Mouse (Mus musculus): ENCODE measurements around the gene A430078G23Rik. TPM values are rescaled to one million over a fixed set of nuclear protein-coding genes. Genes with fewer than 3 reads are reported as not detected.

A430078G23Rik gene
- polyA plus RNA-seq, 1 experiment from 2014 or later = not detected

DNA sequence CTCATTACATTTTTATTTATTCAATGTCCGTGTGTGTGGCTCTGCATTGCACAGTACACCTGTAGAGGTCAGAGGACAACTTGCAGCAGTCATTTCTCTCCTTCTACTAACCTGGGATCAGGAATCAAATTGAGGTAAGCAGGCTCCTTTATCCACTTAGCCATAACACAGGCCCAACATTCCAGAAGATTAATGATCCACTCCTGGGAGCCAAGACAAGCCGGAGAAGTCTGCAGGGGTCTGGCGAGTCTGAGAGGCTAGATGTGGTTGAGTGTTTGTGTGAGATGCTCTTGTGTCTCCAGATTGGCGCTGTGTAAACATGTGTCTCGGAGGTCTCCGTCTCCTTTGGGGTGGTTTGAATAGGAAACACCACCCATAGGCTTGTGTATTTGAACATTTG, 2.5 kb upstream of the A430078G23Rik start:
- H3K4me2 ChIP-seq (ENCODE audit: low read length) = no peak overlapping the region
- H3K27ac ChIP-seq (replicated peaks in 1 of 2; ENCODE audit: control insufficient read depth in 1 of 2, insufficient read depth in 1 of 2, low read depth in 2 of 2, low read length in 2 of 2) = no peak overlapping the region
- no peaks in the 10 kb centered on the region for H3K27me3 ChIP-seq (ENCODE audit: control insufficient read depth, insufficient read depth, low read length)
- no peak overlapping the region for H3K4me3 ChIP-seq (ENCODE audit: control insufficient read depth in 1 of 2, insufficient read depth in 1 of 2, low read depth in 1 of 2, low read length in 2 of 2)
- no peaks in the 10 kb centered on the region for H3K9me3 ChIP-seq (ENCODE audit: control insufficient read depth, low read length)
- H3K36me3 ChIP-seq (ENCODE audit: control insufficient read depth, insufficient read depth, low read length) = no peaks in the 10 kb centered on the region
- ATAC-seq (ENCODE audit: insufficient number of reproducible peaks, insufficient read depth, low FRiP score, low read depth) = no peak
- 59% methylated on average over 6 of the region's 6 CpGs for WGBS
- no peaks in the 10 kb centered on the region for H3K4me1 ChIP-seq (ENCODE audit: control insufficient read depth in 2 of 2, insufficient read depth in 2 of 2, low read length in 2 of 2)
- no peak overlapping the region for H3K9ac ChIP-seq (ENCODE audit: low read length)

DNA sequence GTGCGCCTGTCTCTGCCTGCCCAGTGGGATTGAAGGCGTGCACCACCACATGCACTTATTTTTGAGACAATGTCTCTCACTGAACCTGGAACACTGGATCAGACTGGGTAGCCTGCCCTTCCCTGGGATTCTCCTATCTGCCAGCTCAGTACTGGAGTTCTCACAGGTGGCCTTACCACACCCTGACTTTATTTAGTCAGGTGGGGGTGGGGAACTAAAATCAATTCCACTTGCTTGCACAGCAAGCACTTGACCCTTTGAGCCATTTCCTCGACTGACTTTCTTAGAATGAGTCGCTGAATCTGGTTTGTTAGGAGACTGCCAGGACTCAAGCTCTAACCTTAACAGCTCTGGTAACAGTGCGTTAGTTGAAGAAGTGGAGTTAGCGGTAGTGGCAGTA, 500 bp upstream of the A430078G23Rik start:
- ATAC-seq (ENCODE audit: insufficient number of reproducible peaks, insufficient read depth, low FRiP score, low read depth) = no peak
- WGBS = 72% methylated on average over 6 of the region's 6 CpGs
- Histone ChIP-seq H3K27me3 (ENCODE audit: control insufficient read depth, insufficient read depth, low read length) (no peaks in the 10 kb centered on the region), H3K4me2 (ENCODE audit: low read length) (no peak overlapping the region), H3K9ac (ENCODE audit: low read length) (no peak overlapping the region), H3K36me3 (ENCODE audit: control insufficient read depth, insufficient read depth, low read length) (no peaks in the 10 kb centered on the region), H3K27ac (replicated peaks in 1 of 2; ENCODE audit: control insufficient read depth in 1 of 2, insufficient read depth in 1 of 2, low read depth in 2 of 2, low read length in 2 of 2) (no peak overlapping the region), H3K9me3 (ENCODE audit: control insufficient read depth, low read length) (no peaks in the 10 kb centered on the region), H3K4me1 (ENCODE audit: control insufficient read depth in 2 of 2, insufficient read depth in 2 of 2, low read length in 2 of 2) (no peaks in the 10 kb centered on the region), H3K4me3 (ENCODE audit: control insufficient read depth in 1 of 2, insufficient read depth in 1 of 2, low read depth in 1 of 2, low read length in 2 of 2) (no peak overlapping the region)

DNA sequence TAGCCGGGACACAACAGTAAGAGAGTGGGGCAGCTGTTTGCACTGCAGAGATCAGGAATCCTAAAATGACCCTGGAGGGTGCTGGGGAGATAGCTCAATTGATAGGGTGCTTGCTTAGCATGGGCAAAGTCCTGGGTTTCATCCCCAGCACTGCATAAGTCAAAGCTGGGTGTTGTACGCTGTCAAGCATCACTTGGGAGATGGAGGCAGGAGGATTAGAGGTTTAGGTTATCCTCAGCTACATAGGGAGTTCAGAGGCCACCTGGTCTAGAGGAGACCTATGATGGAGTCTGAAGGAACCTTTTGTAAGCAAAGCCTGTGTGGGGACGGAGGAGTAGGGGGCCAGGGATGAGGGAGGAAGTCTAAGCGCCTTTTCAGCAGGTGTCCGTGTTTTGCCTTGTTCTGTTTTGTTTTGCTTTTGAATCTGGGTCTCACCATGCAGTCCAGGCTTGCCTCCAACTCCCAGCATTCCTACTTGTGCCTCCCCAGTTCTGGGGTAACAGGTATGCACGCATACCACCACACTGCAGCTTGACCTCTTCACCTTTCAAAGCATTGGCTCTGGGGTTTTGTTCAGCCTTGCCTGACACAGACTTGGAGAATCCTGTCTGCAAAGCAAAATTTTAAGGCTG, 712 bp downstream of the A430078G23Rik start:
- Histone ChIP-seq H3K4me1 (ENCODE audit: control insufficient read depth in 2 of 2, insufficient read depth in 2 of 2, low read length in 2 of 2) (no peaks in the 10 kb centered on the region), H3K27me3 (ENCODE audit: control insufficient read depth, insufficient read depth, low read length) (no peaks in the 10 kb centered on the region), H3K9me3 (ENCODE audit: control insufficient read depth, low read length) (no peaks in the 10 kb centered on the region), H3K4me2 (ENCODE audit: low read length) (no peak overlapping the region), H3K9ac (ENCODE audit: low read length) (no peak overlapping the region), H3K4me3 (ENCODE audit: control insufficient read depth in 1 of 2, insufficient read depth in 1 of 2, low read depth in 1 of 2, low read length in 2 of 2) (no peak overlapping the region), H3K27ac (replicated peaks in 1 of 2; ENCODE audit: control insufficient read depth in 1 of 2, insufficient read depth in 1 of 2, low read depth in 2 of 2, low read length in 2 of 2) (no peak overlapping the region), H3K36me3 (ENCODE audit: control insufficient read depth, insufficient read depth, low read length) (no peaks in the 10 kb centered on the region)
- no peak for ATAC-seq (ENCODE audit: insufficient number of reproducible peaks, insufficient read depth, low FRiP score, low read depth)
- 65% methylated on average over 6 of the region's 6 CpGs for WGBS

DNA sequence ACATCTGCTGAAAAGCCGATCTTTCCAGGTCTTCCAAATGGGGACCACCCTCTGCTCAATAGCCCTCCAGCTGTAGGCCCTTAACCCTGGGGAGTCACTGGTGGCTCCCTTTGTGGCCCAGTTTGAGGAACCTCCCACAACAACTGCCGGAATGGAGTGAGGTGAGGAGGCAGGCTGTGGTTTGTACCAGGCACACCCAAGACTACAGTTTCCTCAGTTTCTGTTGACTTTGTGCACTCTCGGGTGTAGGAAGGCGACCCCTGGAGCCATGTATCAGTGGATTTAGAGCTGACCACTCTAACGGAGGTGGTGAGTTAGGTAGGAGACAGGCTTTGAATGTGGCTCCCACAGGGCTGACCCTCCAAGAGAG, 1.2 kb downstream of the A430078G23Rik start:
- no peaks in the 10 kb centered on the region for H3K36me3 ChIP-seq (ENCODE audit: control insufficient read depth, insufficient read depth, low read length)
- no peak overlapping the region for H3K27ac ChIP-seq (replicated peaks in 1 of 2; ENCODE audit: control insufficient read depth in 1 of 2, insufficient read depth in 1 of 2, low read depth in 2 of 2, low read length in 2 of 2)

DNA sequence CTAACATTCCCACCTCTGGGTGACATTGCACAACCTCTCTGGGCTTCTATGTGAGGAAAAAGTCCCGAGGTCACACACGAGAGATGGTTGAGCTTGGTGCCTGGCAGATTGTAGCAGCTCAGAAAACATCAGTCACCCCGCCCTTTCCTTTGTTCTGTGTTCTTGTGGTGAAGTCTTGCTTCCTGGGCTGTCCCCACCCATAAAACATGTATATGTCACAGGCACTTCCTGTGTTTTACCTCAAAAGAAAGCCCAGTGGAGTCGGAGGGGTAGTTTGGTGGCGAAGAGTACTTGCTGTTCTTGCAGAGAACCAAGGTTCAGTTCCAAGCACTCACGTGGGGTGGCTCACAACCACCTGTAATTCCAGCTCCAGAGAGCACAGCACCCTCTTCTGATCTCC, 2.4 kb downstream of the A430078G23Rik start:
- Histone ChIP-seq H3K9ac (ENCODE audit: low read length) (no peak overlapping the region), H3K27me3 (ENCODE audit: control insufficient read depth, insufficient read depth, low read length) (no peaks in the 10 kb centered on the region), H3K9me3 (ENCODE audit: control insufficient read depth, low read length) (no peaks in the 10 kb centered on the region), H3K36me3 (ENCODE audit: control insufficient read depth, insufficient read depth, low read length) (no peaks in the 10 kb centered on the region), H3K4me3 (ENCODE audit: control insufficient read depth in 1 of 2, insufficient read depth in 1 of 2, low read depth in 1 of 2, low read length in 2 of 2) (no peak overlapping the region), H3K27ac (replicated peaks in 1 of 2; ENCODE audit: control insufficient read depth in 1 of 2, insufficient read depth in 1 of 2, low read depth in 2 of 2, low read length in 2 of 2) (no peak overlapping the region), H3K4me2 (ENCODE audit: low read length) (no peak overlapping the region), H3K4me1 (ENCODE audit: control insufficient read depth in 2 of 2, insufficient read depth in 2 of 2, low read length in 2 of 2) (no peaks in the 10 kb centered on the region)
- WGBS = 76% methylated on average over 6 of the region's 6 CpGs
- ATAC-seq (ENCODE audit: insufficient number of reproducible peaks, insufficient read depth, low FRiP score, low read depth) = no peak

More for the DNA sequence above, 1.2 kb downstream of the A430078G23Rik start:
- H3K4me1 ChIP-seq (ENCODE audit: control insufficient read depth in 2 of 2, insufficient read depth in 2 of 2, low read length in 2 of 2) = no peaks in the 10 kb centered on the region
- H3K4me2 ChIP-seq (ENCODE audit: low read length) = no peak overlapping the region
- no peak overlapping the region for H3K9ac ChIP-seq (ENCODE audit: low read length)
- H3K4me3 ChIP-seq (ENCODE audit: control insufficient read depth in 1 of 2, insufficient read depth in 1 of 2, low read depth in 1 of 2, low read length in 2 of 2) = no peak overlapping the region
- no peak for ATAC-seq (ENCODE audit: insufficient number of reproducible peaks, insufficient read depth, low FRiP score, low read depth)
- WGBS = 65% methylated on average over 5 of the region's 5 CpGs
- no peaks in the 10 kb centered on the region for H3K9me3 ChIP-seq (ENCODE audit: control insufficient read depth, low read length)
- H3K27me3 ChIP-seq (ENCODE audit: control insufficient read depth, insufficient read depth, low read length) = no peaks in the 10 kb centered on the region

DNA sequence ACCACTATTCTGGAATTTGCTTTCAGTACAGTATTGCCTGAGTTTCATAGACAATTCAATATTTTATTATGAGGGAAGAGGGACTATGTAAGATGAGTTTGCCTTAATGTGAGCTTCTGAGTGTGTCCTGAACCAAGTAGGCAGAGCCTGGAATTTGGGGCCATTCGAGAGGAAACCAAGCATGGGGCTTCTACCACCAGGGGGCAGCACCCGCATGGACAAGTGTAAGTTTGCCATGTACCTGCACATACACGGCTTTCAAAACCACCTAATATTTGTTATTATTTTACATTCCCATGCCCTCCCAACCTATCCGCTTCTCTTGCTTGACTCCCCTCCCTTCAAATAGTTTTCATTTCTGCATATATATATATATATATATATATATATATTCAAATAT, 4.8 kb downstream of the A430078G23Rik start:
- 8% methylated on average over 4 of the region's 4 CpGs for WGBS
- Histone ChIP-seq H3K4me3 (ENCODE audit: control insufficient read depth in 1 of 2, insufficient read depth in 1 of 2, low read depth in 1 of 2, low read length in 2 of 2) (no peak overlapping the region), H3K4me1 (ENCODE audit: control insufficient read depth in 2 of 2, insufficient read depth in 2 of 2, low read length in 2 of 2) (no peaks in the 10 kb centered on the region), H3K9me3 (ENCODE audit: control insufficient read depth, low read length) (no peaks in the 10 kb centered on the region), H3K36me3 (ENCODE audit: control insufficient read depth, insufficient read depth, low read length) (no peaks in the 10 kb centered on the region), H3K9ac (ENCODE audit: low read length) (no peak overlapping the region), H3K4me2 (ENCODE audit: low read length) (no peak overlapping the region), H3K27ac (replicated peaks in 1 of 2; ENCODE audit: control insufficient read depth in 1 of 2, insufficient read depth in 1 of 2, low read depth in 2 of 2, low read length in 2 of 2) (no peak overlapping the region), H3K27me3 (ENCODE audit: control insufficient read depth, insufficient read depth, low read length) (no peaks in the 10 kb centered on the region)
- no peak for ATAC-seq (ENCODE audit: insufficient number of reproducible peaks, insufficient read depth, low FRiP score, low read depth)

DNA sequence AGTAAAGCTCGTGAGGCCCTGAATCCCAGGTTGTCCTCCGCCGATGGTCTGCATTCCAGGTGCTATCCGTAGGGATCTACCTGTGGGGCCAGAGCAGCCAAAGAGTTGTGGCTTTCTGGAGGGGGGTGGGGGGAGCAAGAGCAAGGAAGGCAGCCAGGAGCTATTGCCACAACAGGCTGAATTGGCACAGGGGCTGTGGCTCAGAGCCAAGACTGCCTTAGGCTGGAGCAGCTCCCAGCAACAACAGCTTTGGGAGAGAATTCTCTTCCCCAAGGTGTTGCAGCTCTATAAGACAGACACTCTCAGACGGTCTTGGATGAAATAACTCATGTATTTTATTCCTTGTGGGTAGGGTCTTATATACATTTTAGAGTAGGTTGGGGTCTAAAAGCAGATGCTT, 13.9 kb downstream of the A430078G23Rik start:
- H3K4me1 ChIP-seq (ENCODE audit: control insufficient read depth in 2 of 2, insufficient read depth in 2 of 2, low read length in 2 of 2) = no peaks in the 10 kb centered on the region
- H3K9me3 ChIP-seq (ENCODE audit: control insufficient read depth, low read length) = no peaks in the 10 kb centered on the region
- H3K4me2 ChIP-seq (ENCODE audit: low read length) = no peak overlapping the region
- no peak overlapping the region for H3K4me3 ChIP-seq (ENCODE audit: control insufficient read depth in 1 of 2, insufficient read depth in 1 of 2, low read depth in 1 of 2, low read length in 2 of 2)
- 80% methylated on average over 5 of the region's 5 CpGs for WGBS
- no peak overlapping the region for H3K9ac ChIP-seq (ENCODE audit: low read length)
- H3K27ac ChIP-seq (replicated peaks in 1 of 2; ENCODE audit: control insufficient read depth in 1 of 2, insufficient read depth in 1 of 2, low read depth in 2 of 2, low read length in 2 of 2) = no peak overlapping the region
- ATAC-seq (ENCODE audit: insufficient number of reproducible peaks, insufficient read depth, low FRiP score, low read depth) = no peak
- H3K27me3 ChIP-seq (ENCODE audit: control insufficient read depth, insufficient read depth, low read length) = no peaks in the 10 kb centered on the region
- H3K36me3 ChIP-seq (ENCODE audit: control insufficient read depth, insufficient read depth, low read length) = no peaks in the 10 kb centered on the region

DNA sequence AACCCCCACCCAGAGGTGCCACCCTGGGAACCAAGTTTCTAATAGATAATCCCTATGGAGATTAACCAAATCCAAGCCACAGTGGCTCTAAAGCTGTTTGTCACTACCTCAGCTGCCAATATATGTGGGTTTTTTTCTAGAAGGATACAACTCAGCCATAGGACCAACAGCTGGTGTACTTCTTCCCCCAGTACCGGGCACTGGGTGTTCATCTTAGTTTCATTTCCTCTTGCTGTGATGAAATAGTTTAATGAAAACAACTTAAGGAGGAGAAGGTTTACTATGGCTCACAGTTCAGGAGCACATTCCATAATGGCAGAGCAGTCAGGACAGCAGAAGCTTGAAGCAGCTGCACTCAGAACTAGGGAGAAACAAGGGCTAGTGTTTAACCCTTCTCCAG, 14.9 kb downstream of the A430078G23Rik start:
- ATAC-seq (ENCODE audit: insufficient number of reproducible peaks, insufficient read depth, low FRiP score, low read depth) = no peak
- H3K4me1 ChIP-seq (ENCODE audit: control insufficient read depth in 2 of 2, insufficient read depth in 2 of 2, low read length in 2 of 2) = no peaks in the 10 kb centered on the region
- no peaks in the 10 kb centered on the region for H3K36me3 ChIP-seq (ENCODE audit: control insufficient read depth, insufficient read depth, low read length)
- H3K9me3 ChIP-seq (ENCODE audit: control insufficient read depth, low read length) = no peaks in the 10 kb centered on the region
- H3K9ac ChIP-seq (ENCODE audit: low read length) = no peak overlapping the region
- H3K27me3 ChIP-seq (ENCODE audit: control insufficient read depth, insufficient read depth, low read length) = no peaks in the 10 kb centered on the region
- no peak overlapping the region for H3K4me3 ChIP-seq (ENCODE audit: control insufficient read depth in 1 of 2, insufficient read depth in 1 of 2, low read depth in 1 of 2, low read length in 2 of 2)
- WGBS = 87% methylated on average over 1 of the region's 1 CpGs
- H3K27ac ChIP-seq (replicated peaks in 1 of 2; ENCODE audit: control insufficient read depth in 1 of 2, insufficient read depth in 1 of 2, low read depth in 2 of 2, low read length in 2 of 2) = no peak overlapping the region
- no peak overlapping the region for H3K4me2 ChIP-seq (ENCODE audit: low read length)
